Mouse (Mus musculus) naive thymus-derived CD4-positive, alpha-beta T cell, adult 2 months (primary cell): ENCODE measurements at regions not wholly inside any gene's neighbourhood (a gene's known extent, or its start where the extent isn't known, plus 50 kb on each side); places are given as distances from the start of the nearest gene placed in this dataset.

Experiments
- DNase-seq: peaks from one replicate; pipeline ENCODE4 v3.0.0-alpha.2; 2011; ENCODE audit warnings: low read depth

DNA sequence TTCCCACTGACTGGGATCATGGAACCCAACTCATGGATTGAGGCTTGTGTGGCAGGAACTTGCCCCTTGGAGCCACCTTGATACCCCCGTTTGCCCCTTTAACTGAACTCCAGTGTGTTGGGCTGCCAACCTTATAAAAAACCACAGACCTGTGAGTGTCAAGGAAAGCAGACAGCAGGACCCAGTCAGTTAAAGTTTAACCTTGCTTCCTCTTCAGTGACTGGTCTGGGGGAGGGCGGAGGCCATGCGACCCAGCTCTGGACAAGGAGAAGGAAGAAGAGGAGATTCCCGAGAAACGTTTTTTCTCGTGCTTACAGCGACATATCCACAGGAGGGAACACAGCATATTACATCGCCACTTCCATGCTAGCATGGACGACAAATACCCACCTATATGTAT is 281.9 kb upstream of the Zfp64 start:
- no peak for DNase-seq

DNA sequence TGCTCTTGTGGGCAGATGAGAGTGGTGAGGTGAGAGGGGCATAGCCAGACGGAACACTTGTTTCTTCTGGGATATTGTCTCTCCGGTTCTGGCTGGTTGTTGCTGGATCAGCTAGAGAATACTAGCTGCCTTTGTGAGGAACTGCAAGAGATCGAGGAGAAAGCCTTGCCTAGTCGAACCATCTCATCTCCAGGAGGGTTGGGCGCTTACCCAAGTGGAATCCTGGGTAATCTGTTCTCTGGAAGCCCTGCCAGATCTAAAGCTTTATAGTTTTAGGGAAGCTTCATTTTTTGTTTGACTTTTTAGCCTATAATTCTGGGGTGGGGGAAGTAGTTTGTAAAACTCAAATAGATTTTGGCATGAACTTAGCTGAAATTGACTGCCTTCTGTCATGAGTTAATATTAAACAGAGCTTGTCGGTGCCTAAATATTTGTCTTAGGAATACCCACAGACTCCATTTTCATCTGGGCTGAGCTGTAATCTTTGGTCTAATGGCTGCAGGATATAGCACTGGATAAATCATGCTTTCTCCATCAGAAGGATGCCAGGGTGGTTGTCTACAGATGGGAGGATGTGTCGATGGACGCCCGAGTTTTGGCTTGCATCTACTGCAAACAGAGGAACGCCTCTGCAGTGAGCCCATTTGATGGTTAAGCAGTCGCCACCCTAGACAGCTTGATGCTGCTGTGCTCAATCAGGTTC is 279.1 kb upstream of the Zfp64 start:
- DNase-seq: no peak

DNA sequence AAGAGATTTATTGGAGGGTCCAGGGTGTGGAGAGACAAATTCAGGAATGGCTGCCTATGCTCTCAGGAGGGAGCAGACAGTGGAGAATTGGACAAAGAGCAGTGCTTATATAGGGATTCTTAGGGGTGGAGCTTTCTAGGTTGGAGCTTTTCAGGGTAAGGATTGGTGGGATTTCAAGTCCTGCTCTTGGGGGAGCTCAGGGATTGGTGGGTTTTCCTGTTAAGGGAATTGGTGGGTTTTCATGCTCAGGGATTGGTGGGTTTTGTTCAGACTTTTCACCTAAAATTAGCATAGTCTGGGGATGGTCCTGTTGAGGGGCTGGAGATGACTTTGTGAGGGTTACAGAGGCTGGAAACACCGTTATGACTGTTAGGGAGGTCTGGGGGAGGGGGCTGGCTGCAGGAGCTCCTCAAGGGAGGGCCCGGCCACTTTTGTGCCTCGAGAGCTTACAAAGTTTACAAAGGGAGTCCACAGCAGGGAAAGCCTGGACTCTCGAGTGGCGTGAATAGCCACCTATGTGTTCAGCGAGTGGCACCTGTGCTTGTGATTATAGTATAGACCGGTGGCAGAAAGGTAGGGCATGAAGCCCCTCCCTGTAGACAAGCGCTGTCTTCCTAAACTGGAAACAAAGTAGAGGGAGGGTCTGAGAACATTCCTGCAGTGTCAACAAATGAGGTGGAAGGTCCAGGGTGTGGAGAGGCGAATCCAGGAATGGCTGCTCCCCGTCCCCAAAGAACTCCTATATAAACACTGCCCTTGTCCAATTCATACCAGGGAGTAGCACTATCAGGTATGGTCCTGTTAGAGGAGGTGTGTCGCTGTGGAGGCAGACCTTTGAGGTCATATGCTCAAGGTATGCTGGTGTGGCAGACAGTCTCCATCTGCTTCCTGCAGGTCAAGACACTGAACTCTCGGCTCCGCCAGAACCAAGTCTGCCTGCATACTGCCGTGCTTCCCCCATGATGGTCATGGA is 278.1 kb upstream of the Zfp64 start:
- DNase-seq: no peak

DNA sequence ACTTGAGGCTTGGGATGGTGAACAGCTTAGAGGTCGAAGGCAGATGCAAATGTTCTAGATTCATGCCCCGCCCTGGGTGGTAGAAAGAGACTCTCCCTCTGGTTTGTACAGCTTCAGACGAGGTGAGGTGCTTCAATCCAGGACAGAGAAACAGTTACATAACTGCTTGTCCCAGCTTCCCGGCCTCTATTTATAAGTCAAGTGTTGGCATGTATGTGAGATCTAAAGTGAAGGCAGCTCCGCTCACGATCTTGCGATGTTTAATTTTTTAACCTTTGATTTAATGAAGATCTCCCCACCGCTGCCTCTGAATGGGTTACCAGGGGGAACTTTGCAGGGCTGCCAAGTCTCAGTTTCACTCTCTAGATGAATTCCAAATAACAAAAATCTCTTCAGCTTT is 266.9 kb upstream of the Zfp64 start:
- no peak for DNase-seq

DNA sequence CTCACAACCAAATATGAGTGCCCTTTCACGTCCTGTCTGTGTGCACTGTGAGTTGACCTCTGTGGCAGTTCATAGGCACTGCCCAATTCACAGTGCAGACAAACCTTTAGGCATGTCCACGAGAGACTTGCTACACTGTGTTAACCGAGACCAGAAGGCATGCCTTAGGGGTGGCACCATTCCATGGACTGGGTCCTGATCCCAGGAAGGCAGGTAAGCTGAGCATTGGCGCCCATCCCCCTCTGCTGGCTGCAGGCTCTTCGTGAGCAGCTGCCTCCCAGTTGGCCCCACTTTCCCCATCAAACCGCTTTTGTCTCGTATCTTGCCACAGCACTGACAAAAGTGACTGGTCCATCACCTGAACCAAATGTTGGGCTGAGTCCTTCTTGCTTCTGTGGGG is 265.8 kb upstream of the Zfp64 start:
- DNase-seq: no peak

DNA sequence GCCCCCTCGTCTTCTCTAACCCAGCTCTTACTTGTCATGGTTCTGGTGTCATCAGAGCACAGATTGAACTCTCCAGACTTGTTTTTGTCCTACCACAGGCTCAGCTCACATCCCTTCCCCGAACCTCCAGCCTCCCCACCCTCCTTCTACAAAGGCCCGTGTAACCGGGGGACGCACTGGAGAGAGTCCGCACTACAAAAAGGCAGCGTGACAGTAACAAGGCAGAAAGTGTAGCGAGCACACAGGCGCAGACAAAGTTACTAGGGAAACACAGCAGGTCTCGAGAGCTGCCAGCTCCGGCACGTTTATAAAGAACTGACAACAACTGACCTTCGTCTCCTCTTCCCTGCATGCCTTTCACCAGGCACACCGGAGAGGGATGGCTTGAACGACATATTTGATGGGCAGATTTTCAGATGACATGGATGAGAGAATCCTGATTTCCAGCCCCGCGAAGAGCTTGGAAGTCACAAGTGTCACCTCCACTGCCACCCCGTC is 260.2 kb upstream of the Zfp64 start:
- no peak for DNase-seq

DNA sequence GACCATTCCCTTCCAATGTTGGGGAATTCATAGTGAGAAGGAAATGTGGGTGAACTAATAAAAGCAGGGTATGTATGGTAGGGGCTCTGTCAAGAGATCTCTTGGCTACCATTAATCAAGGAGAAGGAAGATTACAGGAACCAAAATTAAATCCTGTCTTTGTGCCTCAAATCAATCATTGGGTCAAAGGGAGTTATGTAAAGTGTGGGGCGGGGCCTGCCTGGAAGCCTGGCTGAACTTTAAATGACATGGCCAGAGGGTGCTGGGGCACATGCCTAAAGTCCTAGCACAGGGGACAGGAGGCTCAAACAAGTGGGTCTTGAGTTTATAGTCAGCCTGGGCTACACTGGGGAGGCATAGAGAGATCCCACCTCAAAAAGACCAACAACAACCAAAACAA is 259.0 kb upstream of the Zfp64 start:
- no peak for DNase-seq

DNA sequence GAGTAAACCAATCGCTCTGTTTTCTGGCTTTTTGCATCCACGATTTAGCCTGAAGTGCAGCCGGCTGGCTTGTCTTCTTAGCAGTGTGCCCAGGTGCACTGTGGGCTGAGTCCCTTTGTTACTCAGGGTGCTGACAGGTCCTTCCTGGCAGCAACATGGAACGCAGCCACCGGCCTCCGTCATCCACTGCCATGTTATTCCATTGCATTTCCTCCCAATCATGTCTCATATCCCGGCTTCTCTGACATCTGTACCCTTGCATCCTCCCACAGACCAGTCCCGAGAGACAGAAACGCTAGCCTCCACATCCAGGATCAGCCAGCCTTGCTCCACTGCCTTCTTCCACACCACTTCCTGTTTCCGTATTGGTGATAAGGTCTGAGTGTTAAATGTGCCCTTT is 257.9 kb upstream of the Zfp64 start:
- DNase-seq: no peak

DNA sequence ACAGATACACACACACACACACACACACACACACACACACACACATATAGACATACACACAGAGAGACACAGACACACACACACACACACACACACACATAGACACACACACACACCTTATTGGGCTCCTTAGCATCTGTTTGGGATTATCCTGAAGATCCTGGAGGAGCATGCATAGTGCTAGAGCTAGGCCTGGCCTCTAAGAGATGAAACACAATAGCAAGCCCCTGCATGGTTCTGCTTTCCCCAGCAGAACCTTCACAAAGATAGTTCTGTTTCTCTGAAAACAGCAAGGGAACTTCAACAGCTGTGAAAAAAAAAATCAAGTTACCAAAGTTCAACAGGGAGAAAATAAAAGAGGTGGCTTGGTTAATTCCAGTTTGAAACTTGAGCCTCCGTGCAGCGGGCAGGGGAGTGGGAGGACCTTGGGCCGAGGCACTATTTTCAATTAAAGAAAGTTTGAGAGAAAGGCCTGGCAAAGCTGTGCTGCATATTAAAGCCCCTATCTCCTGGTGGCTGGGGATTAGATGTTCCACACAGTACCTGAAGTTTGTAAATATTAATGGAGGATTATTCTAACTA is 257.4 kb upstream of the Zfp64 start:
- no peak for DNase-seq

DNA sequence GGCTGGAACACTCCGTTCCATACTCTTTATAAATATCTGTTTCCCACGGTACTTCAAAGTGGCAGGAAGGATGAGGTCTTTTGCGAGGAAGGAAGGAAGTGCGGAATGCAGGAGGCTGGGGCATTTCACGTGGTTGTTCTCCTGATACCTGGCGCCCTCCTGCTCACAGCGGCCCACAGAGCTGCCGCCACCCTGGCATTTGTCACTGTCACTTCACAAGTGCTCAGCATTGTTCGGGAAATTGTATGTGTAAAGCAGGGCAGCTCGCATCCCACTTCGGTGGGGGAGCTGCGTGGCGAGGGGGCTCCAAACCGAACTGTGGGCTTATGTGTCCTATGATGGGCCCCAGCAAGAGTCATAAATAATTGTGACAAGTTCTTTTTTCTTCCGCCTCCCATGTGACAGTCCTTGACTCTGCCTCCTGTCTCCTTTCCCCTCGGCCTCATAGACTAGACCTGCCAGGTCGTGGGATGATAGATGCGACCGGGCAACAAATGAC is 248.9 kb upstream of the Zfp64 start:
- DNase-seq: no peak

DNA sequence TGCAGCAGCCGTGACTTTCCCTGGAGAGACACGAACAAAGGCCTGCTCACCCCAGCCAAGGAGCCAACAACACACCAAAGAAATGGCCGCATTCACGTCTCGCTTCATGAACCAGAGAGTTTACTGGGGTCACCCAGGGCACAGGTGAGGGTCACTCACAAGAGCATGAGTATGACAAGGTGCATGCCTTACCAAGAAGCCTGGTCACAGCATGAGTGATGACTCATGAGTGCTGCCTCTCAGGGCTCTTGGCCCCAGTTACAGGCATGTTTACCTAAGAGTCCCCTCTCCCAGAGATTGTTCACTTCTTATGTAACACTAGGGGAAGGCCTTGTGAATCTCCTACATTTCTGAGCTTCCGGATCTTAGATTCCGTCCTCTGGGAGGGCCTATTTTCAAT is 236.6 kb upstream of the Zfp64 start:
- DNase-seq: no peak

DNA sequence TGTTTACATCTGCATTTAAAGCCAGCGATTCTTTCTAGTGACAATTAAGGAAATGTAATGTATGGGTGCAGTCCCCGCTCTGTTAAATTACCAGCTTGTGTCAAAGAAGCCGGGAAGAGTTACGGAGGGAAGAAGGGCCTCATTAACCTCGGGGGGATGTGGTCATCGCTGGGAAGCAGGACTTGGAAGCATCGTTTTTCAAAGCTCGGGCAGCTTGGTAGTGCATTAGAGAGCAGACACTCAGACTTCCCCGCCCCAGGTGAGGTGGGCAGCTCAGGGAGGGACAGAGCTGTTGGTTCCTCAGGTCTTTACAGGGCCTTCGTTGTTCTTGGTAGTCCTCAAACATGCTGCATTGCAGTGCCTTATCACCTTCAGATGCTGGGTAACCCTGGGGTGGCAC is 236.1 kb upstream of the Zfp64 start:
- no peak for DNase-seq

DNA sequence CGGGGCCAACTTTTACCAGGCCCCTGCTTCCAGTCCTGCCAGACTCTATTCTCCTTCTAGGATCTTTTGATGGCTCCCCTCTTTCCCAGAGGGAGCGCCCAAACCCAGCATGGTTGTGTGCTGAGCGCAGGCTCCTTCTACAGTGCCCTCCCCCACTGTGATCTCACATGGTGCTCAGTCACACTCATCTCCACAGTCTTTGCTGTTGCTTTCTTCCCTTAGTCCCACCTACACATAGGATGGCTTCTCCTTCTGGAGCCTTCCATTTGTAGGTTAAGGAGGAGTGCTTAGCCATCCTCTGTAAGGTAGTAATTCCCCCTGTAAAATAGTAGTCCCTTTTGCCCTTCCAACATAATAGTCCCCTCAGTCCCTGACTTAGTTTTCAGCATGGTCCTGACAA is 222.2 kb upstream of the Zfp64 start:
- DNase-seq: no peak

DNA sequence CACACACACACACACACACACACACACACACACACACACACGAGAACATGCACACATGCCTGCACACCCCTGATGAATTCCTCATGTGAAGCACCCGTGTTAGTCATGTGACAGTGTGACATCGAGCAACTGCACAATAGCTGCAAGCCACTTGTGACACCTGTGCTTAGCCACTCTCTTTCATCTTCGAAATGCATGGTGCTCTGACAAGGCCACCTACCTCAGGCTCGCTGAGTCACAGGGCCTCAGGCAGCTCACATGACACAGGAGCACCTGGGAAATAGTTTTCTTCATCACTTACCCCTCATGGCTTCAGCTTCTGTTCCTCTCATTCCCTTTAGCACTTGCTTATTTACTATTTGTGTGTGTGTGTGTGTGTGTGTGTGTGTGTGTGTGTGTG is 213.4 kb upstream of the Zfp64 start:
- DNase-seq: no peak

DNA sequence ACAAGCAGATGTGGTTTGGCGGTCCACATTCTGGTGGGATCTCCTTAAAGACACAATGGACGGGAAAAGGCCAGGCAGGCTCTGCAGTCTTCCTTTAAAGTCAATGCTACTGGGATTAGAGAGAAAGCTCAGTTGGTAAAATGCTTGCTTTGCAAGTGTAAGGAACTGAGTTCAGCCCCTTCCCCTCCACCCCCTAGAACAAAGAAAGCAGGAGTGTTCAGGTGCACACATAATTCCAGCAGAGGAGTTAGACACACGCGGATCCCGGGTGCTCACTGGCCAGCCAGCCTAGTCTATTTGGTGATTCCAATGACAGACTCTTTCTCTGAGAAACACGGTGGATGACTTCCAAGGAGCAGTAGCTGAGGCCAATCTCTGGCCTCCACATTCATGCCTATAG is 213.0 kb upstream of the Zfp64 start:
- no peak for DNase-seq

DNA sequence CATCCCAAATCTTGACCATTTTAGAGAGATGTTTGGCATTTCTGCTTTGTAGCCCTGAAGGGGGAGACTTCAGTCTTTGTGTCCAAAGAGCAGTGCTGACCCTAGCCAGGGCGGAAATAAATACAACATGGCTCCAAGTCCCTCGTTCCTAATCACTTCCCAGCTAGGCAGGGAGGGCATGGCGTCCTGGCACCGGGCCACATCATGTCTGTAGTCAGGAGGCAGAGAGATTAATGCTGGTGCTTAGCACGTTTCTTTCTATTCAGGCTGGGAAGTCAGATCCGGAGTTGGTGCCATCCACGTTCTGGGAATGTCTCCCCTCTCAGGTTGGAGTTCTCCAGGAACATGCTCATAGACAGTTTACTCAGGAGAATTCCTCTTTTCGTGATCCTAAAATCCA is 206.3 kb upstream of the Zfp64 start:
- no peak for DNase-seq

DNA sequence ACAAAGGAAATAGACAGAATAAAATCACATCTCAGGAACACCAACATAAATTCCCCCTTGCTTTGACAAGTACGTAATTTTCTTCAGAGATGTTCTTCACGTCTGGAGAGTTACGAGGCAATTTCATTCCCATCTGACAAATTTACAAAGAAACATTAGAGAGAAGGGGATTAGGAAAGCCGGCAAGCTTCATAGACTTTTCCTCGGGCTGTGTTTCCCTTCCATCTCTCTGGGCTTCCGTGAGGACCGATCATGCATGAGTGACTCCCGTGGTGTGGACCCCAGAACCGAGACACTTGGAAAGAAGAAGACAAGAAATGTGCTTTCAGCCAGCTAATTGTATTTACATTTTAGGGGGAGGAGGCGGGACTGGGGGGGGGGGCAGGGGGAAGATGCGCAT is 203.4 kb upstream of the Zfp64 start:
- DNase-seq: no peak

DNA sequence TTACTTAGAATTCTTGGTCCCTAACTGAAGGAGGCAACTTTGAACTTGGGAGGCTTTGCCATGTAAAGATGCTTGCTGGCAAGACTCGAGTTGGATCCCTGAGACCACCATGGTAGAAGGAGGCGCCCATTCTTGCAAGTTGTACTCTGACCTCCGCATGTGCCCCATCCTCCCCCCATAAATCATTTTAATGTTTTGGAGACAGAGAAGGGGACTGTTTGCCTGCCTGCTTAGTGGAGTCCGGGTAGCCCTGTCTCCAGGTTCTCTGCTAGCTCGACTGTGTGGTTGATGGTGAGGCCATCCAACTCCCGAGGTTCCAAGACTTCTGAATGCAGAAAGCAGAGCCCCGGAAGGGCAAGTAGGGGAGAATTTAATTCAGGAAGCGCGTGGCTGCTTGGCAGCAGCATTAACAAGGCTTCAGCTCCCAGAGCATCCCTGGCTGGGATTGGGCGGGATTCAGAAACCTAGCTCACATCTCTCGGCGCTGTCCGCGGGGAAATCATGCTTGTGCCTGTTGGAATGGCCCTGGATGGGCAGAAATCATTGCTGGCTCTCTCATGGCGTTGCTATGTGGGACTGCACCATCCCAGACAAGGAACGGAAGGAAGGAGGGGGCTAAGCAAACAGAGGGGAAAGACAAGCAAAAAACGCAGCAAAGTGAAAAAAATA is 202.8 kb upstream of the Zfp64 start:
- DNase-seq: no peak

DNA sequence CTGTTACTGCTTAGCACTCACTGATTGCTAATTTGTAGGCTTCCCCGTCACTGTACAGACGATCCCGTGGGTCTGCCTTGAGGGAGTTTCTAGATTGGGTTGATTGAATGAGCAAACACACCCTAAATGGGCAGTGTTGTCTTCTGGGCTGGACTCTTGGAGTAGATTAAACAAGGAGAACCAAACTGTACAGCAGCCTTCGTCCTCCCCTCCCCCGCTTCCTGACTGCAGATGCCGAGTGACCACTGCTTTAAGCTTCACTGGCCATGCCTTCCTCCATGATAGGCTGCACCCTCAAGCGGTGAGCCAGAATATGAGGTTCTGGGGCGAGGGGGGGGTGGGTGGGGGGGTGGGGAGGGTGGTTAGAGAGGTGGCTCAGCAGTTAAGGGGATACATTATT is 201.5 kb upstream of the Zfp64 start:
- DNase-seq: peak; percentile 7

DNA sequence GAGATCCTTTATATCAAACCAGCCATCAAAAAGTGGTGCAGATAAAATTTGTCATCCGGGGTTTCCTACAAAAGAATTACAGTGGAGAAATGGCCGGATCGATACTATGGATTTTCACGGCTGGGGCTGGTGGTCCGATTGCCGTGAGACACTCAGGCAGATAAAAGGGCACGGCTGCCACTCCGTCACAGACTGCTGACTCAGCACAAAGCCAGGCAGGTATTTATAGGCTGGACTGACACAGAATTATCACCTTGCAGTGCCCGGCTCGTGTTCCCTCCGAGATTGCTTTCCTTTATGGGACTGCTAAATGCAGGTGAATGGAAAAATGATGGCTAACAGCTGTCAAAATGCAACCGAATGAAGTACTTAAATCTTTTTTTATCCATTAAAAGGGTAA is 199.5 kb upstream of the Zfp64 start:
- no peak for DNase-seq

DNA sequence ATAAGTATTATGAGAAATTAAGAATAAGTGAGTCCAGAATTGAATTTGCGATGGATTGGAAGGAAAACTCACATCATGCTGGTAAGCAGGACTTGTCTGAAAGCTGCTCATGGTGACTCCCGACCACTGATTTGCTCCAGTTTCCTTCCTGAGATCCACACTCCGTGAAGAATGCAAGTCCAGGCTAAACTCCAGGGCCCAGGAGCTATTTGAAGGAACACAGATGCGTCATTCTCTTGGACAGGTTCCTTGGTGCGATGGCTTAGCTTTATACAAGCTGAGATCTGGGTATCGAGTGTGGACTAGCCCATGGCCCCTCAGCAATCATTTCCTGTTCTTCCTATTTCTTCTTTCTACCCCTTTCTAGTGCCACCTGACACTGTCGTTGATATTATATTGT is 192.3 kb upstream of the Zfp64 start:
- no peak for DNase-seq

DNA sequence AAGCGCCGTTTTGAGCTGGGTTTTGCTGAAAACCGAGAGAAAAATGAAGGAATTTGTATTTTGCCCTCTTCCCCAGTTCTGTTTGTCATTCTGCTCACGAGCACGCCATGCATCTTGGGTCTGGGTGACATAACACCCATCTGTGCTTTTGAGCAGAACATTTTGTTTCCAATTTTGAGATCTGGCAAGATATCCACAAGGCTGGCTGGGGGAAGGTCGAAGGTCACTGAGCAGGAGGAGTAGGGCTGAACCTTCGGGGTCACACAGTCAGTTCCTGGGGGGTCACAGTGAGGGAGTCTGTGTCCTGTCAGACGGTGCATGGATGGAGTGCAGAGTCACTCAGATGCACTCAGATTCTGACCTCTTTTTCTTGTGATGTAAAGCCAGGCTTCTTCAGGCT is 186.8 kb upstream of the Zfp64 start:
- no peak for DNase-seq
